Mouse (Mus musculus) C2C12 (cell line): ENCODE results near the gene Gm17174. TPM values are rescaled to one million over a fixed set of nuclear protein-coding genes. Genes with fewer than 3 reads are reported as not detected.
"Not testable (repeated sequence)": the region's sequence is repeated elsewhere in the genome, so short reads cannot be mapped to it uniquely, and the experiment has no call there.

ENCODE experiments used
- H3K27me3 ChIP-seq: one replicate; pipeline ENCODE4 v1.6.1; 2011; ENCODE audit not compliant: control insufficient read depth, insufficient read depth, insufficient read length
- H3K36me3 ChIP-seq: one replicate; pipeline ENCODE4 v1.6.1; 2011; ENCODE audit not compliant: control insufficient read depth, insufficient read depth
- H3K4me3 ChIP-seq: one replicate; pipeline ENCODE4 v1.5.1; 2011; ENCODE audit warnings: mild to moderate bottlenecking, control low read depth; ENCODE audit not compliant: poor library complexity, insufficient read depth, severe bottlenecking
- H3K79me2 ChIP-seq: one replicate; pipeline ENCODE4 v1.6.1; 2011; ENCODE audit not compliant: control insufficient read depth, insufficient read depth
- H3K79me3 ChIP-seq: one replicate; pipeline ENCODE4 v1.6.1; 2011; ENCODE audit warnings: low read depth, control low read depth
- H3ac ChIP-seq: one replicate; pipeline ENCODE3; 2011; ENCODE audit warnings: low read depth; ENCODE audit not compliant: control insufficient read depth, insufficient read length
- CEBPB ChIP-seq: IDR thresholded peaks from one replicate; pipeline ENCODE4 v1.6.1; 2011; ENCODE audit warnings: low read depth, mild to moderate bottlenecking, control low read depth, moderate library complexity
- CTCF ChIP-seq: IDR thresholded peaks from one replicate; pipeline ENCODE4 v1.5.1; 2011; ENCODE audit not compliant: control insufficient read depth, insufficient read depth, insufficient read length
- FOSL1 ChIP-seq: IDR thresholded peaks from one replicate; pipeline ENCODE4 v1.8.0; 2011; ENCODE audit warnings: mild to moderate bottlenecking, low read length; ENCODE audit not compliant: poor library complexity, insufficient read depth, severe bottlenecking
- MAX ChIP-seq: IDR thresholded peaks from one replicate; pipeline ENCODE4 v1.6.1; 2011; ENCODE audit warnings: mild to moderate bottlenecking, control low read depth
- MYOD1 ChIP-seq: IDR thresholded peaks from one replicate; pipeline ENCODE4 v1.6.1; 2011; ENCODE audit warnings: low read depth; ENCODE audit not compliant: control insufficient read depth, insufficient read length
- MYOG ChIP-seq: IDR thresholded peaks from one replicate; pipeline ENCODE4 v1.6.1; 2011; ENCODE audit not compliant: control insufficient read depth, insufficient read length; ENCODE audit errors: extremely low read depth
- USF1 ChIP-seq: IDR thresholded peaks from one replicate; pipeline ENCODE4 v1.6.1; 2011; ENCODE audit warnings: low read depth, mild to moderate bottlenecking, control low read depth, moderate library complexity
- long read RNA-seq, 2 experiments: library from polyadenylated mRNA; unstranded; transcript quantifications; one replicate each; pipeline ENCODE4 v2.0.0; 2019 to 2020
- polyA plus RNA-seq: library from polyadenylated mRNA; unstranded; fragments of >200 nt; fragmentation: generic; extraction: Trizol; gene quantifications from one replicate; pipeline ENCODE4 v1.2.1, GENCODE M21; 2012; ENCODE audit warnings: missing spikeins

The Gm17174 gene
- polyA plus RNA-seq, result not detected
- long read RNA-seq, experiment 1, result 0 reads
- long read RNA-seq, experiment 2, result 0 reads

DNA sequence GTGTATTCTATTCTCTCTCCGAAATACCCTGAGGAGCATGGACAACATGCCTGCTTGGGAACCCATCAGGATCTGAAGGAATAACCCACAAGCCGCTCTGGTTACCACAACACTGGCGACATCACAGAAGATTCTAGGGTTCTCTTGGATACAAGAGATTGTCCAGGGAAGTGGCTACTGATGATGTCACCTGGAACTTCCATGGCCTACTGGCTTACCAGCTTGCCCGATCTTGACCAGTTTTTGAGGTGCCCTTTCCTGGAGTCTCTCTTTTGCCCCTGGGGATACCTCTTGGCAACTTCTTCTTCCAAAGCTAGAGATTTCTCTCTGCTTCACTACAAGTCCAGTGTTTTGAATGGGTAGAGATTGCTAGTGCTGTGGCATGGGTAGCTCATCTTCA is at the start of gene Gm17174:
Gene Gm17174, minus strand, starts transcription at position 101 of the 400 bp plus-strand sequence.
- H3K36me3 ChIP-seq, H3ac ChIP-seq, H3K27me3 ChIP-seq, H3K79me3 ChIP-seq, H3K79me2 ChIP-seq, H3K4me3 ChIP-seq: not testable (repeated sequence)

- not testable (repeated sequence) for H3K36me3 ChIP-seq, H3K79me2 ChIP-seq, H3K79me3 ChIP-seq, H3K27me3 ChIP-seq, H3K4me3 ChIP-seq, H3ac ChIP-seq
Observed at GRCm38 (mm10) chr14:51635566-51635965, 43.6 kb upstream of the Gm17174 start, which contains the start of gene Gm4181. Gene Gm4181 (minus strand): TSS chr14:51635666.

- H3K4me3 ChIP-seq, H3K36me3 ChIP-seq, H3ac ChIP-seq: not testable (repeated sequence)
Observed at GRCm38 (mm10) chr14:51632426-51632825, 40.5 kb upstream of the Gm17174 start.

DNA sequence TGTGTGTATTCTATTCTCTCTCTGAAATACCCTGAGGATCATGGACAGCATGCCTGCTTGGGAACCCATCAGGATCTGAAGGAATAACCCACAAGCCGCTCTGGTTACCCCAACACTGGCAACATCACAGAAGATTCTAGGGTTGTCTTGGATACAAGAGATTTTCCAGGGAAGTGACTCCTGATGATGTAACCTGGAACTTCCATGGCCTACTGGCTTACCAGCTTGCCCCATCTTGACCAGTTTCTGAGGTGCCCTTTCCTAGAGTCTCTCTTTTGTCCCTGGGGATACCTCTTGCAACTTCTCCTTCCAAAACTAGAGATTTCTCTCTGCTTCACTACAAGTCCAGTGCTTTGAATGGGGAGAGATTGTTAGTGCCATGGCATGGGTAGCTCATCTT is 19.3 kb upstream of the Gm17174 start, which contains the start of gene Gm17078:
Gene Gm17078, minus strand, starts transcription at position 101 of the 400 bp plus-strand sequence.
- H3K79me2 ChIP-seq, result no peaks in the 10 kb centered on the region
- no peak for TF ChIP-seq MAX
- TF ChIP-seq FOSL1, result no peak
- no peak for TF ChIP-seq USF1
- TF ChIP-seq CTCF, result no peak
- no peak for TF ChIP-seq MYOD1
- TF ChIP-seq MYOG, result no peak
- no peak for TF ChIP-seq CEBPB
- H3ac ChIP-seq, result no peak within 1 kb of the TSS
- no peak within 1 kb of the TSS for H3K4me3 ChIP-seq
- no peaks in the 10 kb centered on the region for H3K36me3 ChIP-seq
- H3K27me3 ChIP-seq, result no peaks in the 10 kb centered on the region
- no peaks in the 10 kb centered on the region for H3K79me3 ChIP-seq

More at GRCm38 (mm10) chr14:51632426-51632825, 40.5 kb upstream of the Gm17174 start:
- not testable (repeated sequence) for H3K27me3 ChIP-seq, H3K79me2 ChIP-seq, H3K79me3 ChIP-seq

DNA sequence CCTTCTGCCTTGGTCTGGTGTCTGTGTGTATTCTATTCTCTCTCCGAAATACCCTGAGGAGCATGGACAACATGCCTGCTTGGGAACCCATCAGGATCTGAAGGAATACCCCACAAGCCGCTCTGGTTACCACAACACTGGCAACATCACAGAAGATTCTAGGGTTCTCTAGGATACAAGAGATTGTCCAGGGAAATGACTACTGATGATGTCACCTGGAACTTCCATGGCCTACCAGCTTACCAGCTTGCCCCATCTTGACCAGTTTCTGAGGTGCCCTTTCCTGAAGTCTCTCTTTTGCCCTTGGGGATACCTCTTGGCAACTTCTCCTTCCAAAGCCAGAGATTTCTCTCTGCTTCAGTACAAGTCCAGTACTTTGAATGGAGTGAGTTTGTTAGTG is 18.0 kb downstream of the Gm17174 start, which contains the start of gene Gm17175:
Gene Gm17175, minus strand, starts transcription at position 101 of the 400 bp plus-strand sequence.
- not testable (repeated sequence) for H3K36me3 ChIP-seq, H3K27me3 ChIP-seq, H3ac ChIP-seq, H3K79me2 ChIP-seq, H3K79me3 ChIP-seq, H3K4me3 ChIP-seq

DNA sequence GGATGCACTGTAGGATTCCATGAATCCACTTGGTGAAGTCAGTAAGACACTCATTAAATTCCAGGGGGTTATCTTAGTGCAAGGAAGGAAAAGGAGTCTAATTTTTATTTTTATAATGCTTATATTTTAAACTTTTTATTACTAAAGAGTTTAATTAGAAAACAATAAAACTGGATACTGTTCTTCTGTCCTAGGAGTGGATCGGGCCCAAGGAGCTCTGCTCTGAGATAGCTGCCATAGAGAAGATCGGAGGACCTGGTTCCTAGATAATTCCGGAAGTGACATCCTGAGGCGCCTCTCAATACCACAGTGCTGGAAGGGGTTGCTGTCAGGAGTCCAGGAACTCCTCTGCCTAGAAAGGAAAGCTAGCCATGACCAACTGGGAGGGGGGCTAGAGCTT is 39.4 kb downstream of the Gm17174 start, which contains the start of gene Gm5622:
Gene Gm5622, plus strand, starts transcription at position 301 of the 400 bp plus-strand sequence.
- no peaks in the 10 kb centered on the region for H3K27me3 ChIP-seq
- H3K4me3 ChIP-seq, result no peak within 1 kb of the TSS
- H3K79me3 ChIP-seq, result no peaks in the 10 kb centered on the region
- H3K36me3 ChIP-seq, result no peaks in the 10 kb centered on the region
- TF ChIP-seq CEBPB, result no peak
- no peak for TF ChIP-seq CTCF
- TF ChIP-seq FOSL1, result no peak
- TF ChIP-seq MYOG, result no peak
- TF ChIP-seq USF1, result no peak
- no peak within 1 kb of the TSS for H3ac ChIP-seq
- no peaks in the 10 kb centered on the region for H3K79me2 ChIP-seq

Other genes starting within 250 kb of the Gm17174 start
- gene Gm7247, start 230.4 kb downstream of the Gm17174 start, polyA plus RNA-seq, result not detected
- gene Vmn2r88, start 181.3 kb downstream of the Gm17174 start, polyA plus RNA-seq, result not detected
- not detected for gene Vmn2r89, start 140.3 kb downstream of the Gm17174 start, polyA plus RNA-seq
- gene Gm5622, start 39.3 kb downstream of the Gm17174 start, polyA plus RNA-seq, result not detected
- gene Gm17175, start 18.1 kb downstream of the Gm17174 start, polyA plus RNA-seq, result not detected
- not detected for gene Gm17078, start 19.2 kb upstream of the Gm17174 start, polyA plus RNA-seq
- 0.19 TPM for gene Gm4181, start 43.5 kb upstream of the Gm17174 start, polyA plus RNA-seq
- gene Gm17079, start 103.3 kb upstream of the Gm17174 start, polyA plus RNA-seq, result not detected
- not detected for gene Gm5800, start 125.0 kb upstream of the Gm17174 start, polyA plus RNA-seq
- gene Ang4, start 181.5 kb upstream of the Gm17174 start, polyA plus RNA-seq, result not detected
- gene AY358078, start 207.9 kb upstream of the Gm17174 start, polyA plus RNA-seq, result not detected